Mouse (Mus musculus): ENCODE data around the gene Gm732. TPM values are rescaled to one million over a fixed set of nuclear protein-coding genes. Genes with fewer than 3 reads are reported as not detected.

Gene Gm732
- not detected for total RNA-seq (2021)
- not detected in 2 replicates for polyA plus RNA-seq (2012; rRNA removed)
- long read RNA-seq, result 0 reads

DNA sequence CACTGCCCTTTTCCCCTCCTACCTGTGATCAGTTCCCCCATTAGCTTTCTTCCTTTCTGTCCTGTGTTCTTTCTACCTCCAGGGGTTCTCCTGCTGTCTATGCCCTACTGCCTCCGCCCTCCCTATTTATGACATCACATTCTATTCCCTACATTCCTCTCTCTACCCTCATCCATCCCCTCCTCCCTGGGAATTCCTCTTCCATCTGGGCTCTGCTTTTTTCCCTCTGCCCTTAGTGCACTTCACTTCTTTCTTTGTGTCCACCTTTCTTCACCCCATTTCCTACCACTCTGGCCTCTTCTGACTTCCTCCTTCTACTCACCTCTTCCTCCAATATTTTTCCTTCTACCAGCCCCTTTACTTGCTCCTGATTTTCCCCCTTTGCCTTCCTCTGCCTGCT is at the start of gene Gm732:
TSS of gene Gm732 (minus strand) at position 101 of the 400 bp plus-strand sequence.
- no peak within 1 kb of the TSS for H3K9ac ChIP-seq (ENCODE audit: low read depth, low read length)
- DNase-seq, result no peak
- H3K27me3 ChIP-seq (ENCODE audit: control insufficient read depth, insufficient read depth, low read length), result no peaks in the 10 kb centered on the region
- no peak within 1 kb of the TSS for H3K27ac ChIP-seq
- H3K4me1 ChIP-seq (ENCODE audit: control insufficient read depth, insufficient read depth, low read length), result no peaks in the 10 kb centered on the region
- H3K36me3 ChIP-seq (ENCODE audit: control insufficient read depth, insufficient read depth, low read length), result no peaks in the 10 kb centered on the region
- no peaks in the 10 kb centered on the region for H3K79me2 ChIP-seq (replicated peaks; ENCODE audit: control insufficient read depth, insufficient read depth, low read length)
- no peak for TF ChIP-seq POLR2A (IDR thresholded peaks at IDR 0.05; ENCODE audit: insufficient read depth, low read depth, low read length)
- TF ChIP-seq CTCF (IDR thresholded peaks at IDR 0.05), result no peak
- no peak for TF ChIP-seq EP300 (IDR thresholded peaks at IDR 0.05; ENCODE audit: insufficient read depth, low read depth, low read length)
- WGBS, result 84% methylated on average over 1 of the region's 1 CpGs
- H3K4me3 ChIP-seq, result no peak within 1 kb of the TSS
- intact Hi-C loops (cut with DNase I), result no loop called here

Other genes with a start within 250 kb of the Gm732 start
- gene Tent5d, start 155.9 kb downstream of the Gm732 start, total RNA-seq (2021), result not detected
- not detected in 2 replicates for gene Tent5d, start 155.9 kb downstream of the Gm732 start, polyA plus RNA-seq (2012; rRNA removed)
- 1 to 10 TPM; 5.2 TPM for gene 2610002M06Rik, start 132.1 kb downstream of the Gm732 start, total RNA-seq (2021)
- 2.1 and 4.0 TPM in 2 replicates for gene 2610002M06Rik, start 132.1 kb downstream of the Gm732 start, polyA plus RNA-seq (2012; rRNA removed)

Measured in heart, adult 2 months (tissue).